Mouse (Mus musculus) c-Kit-positive CD71-positive TER-119-negative erythroid progenitor cells, embryonic 14.5 days (primary cell): ENCODE data around the gene Prrt2.

Source experiments
- DNase-seq: peaks from one replicate; pipeline ENCODE4 v3.0.0-alpha.2; 2013; ENCODE audit warnings: low read depth

Prrt2 gene

GRCm38 (mm10) chr7:127020901-127021562, at the start of gene Prrt2, which contains the start of gene Gm42742:
Prrt2 (minus strand) TSS chr7:127021211.
Gm42742 (minus strand) TSS chr7:127021097.
- DNase-seq: no peak

GRCm38 (mm10) chr7:127066317-127066716, 45.3 kb upstream of the Prrt2 start:
- DNase-seq: no peak

DNA sequence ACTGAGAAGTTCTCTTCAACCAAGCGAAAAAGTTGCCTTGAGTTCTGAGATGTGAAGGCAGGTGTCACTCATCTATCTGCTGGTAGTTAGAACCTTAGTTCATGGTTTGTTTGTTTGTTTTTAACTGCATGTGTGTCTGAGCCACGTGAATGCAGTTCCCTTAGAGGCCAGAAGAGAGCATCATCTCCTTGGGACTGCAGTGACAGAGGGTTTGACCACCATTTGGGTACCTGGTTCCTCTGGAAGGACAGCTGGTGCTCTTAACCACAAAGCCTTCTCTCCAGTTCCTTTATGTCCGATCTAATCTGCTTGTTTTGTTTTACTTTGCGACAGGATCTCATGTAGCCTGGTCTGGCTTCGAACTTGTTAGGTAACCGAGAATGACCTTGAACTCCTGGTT, 44.5 kb upstream of the Prrt2 start:
- no peak for DNase-seq

DNA sequence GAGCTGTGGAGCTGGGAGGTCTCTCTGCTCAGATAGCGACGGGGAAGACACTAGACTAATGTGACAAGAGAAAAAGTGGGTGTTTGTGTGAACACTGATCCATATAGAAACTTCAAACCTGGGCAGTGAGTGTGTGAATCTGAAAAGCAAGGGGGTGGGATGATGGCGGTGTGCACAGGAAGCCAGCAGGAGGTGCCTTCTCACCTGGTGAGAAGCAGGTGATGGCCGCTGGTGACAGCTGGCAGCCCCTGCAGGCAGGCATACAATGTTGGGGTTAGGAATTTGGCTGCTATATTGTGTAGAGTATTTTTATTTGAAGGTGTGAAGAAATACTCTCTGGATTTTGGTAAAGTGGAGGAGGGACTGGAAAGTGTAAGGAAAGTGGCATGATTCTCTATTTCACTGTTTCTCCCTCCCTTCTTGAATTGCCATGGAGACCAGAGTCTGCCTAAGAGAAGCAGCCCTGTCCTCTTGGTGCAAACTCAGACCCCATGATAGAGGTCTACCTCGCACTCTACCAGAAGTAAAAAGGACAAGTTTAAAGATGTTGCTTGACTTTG, 34.1 kb upstream of the Prrt2 start:
- no peak for DNase-seq

DNA sequence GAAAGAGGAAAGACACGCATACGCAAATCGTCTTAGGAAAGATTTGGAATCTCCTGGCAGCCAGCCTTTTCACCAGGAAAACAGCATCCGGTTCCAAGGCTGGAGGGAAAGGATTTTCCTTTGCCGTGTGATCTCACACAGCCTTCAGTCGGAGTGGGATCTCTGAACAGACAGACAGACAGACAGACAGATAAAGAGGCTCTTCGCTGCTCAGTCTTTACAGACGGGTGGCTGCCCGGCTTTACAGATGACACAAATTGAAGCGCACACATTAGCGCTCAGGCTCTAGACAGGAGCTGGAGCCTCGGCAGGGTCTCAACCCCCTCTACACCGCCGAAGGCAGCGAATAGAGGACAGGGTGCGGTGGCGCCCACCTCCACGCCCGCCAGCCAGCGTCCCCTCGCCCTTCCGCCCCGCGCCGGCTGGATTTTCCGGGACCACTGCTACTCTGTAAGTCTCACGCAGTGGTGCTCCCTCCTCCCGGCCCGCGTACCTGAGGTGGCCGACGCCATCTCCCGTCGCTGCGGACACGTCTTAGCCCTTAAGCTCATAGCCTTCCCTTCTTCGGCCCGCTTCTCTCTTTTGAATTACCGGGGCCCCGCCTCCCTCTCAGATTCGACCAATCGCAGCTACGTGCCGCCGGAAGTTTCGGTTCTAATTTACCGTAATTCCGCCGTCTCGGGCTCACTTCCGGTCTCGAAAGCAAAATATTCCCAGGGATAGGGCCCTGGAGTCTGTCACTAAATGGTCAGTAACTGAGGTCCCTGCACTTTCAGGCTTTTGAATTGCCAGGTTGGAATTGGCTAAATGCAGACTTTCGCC, 21.1 kb upstream of the Prrt2 start, which contains the start of gene Kif22:
TSS of gene Kif22 (minus strand) at position 621 of the 822 bp plus-strand sequence.
- DNase-seq: peak; percentile 87

- no peak for DNase-seq
Measured at GRCm38 (mm10) chr7:127031244-127031643, 10.2 kb upstream of the Prrt2 start.

DNA sequence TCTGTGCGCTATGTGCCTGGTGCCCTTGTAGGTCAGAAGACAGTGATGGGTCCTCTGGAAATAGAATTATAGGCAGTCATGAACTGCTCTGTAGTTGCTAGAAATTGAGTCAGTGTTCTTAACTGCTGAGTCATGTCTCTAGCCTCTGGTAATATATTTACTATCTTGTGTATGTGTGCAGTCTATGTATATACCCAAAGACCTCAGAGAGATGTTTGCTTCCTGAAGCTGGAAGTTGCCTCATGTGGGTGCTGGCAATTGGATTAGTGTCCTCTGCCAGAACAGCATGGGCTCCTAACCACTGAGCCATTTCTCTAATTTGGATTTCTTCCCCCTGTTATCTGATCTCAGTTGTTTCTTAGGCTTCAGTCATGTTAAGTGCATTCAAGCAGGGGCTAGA, 9.2 kb upstream of the Prrt2 start:
- no peak for DNase-seq

DNA sequence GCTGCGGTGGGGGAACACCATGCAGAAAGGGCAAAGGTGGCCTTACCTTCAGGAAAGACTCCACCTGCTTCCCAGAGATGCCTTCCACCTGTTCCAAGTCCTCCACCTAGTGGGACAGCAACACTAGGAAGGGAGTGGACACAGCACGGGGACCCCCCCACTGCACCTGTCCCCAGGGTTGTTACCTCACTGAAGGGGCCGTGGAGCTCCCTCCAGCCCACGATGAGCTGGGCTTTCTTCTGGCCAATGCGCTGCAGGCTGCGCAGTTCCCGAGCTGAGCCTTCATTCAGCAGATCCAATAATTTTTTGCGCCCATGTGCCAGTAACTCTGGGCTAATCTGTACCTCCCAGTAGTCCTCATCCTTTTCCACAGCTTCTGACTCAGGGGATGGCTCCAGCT, 6.9 kb upstream of the Prrt2 start:
- DNase-seq: no peak

DNA sequence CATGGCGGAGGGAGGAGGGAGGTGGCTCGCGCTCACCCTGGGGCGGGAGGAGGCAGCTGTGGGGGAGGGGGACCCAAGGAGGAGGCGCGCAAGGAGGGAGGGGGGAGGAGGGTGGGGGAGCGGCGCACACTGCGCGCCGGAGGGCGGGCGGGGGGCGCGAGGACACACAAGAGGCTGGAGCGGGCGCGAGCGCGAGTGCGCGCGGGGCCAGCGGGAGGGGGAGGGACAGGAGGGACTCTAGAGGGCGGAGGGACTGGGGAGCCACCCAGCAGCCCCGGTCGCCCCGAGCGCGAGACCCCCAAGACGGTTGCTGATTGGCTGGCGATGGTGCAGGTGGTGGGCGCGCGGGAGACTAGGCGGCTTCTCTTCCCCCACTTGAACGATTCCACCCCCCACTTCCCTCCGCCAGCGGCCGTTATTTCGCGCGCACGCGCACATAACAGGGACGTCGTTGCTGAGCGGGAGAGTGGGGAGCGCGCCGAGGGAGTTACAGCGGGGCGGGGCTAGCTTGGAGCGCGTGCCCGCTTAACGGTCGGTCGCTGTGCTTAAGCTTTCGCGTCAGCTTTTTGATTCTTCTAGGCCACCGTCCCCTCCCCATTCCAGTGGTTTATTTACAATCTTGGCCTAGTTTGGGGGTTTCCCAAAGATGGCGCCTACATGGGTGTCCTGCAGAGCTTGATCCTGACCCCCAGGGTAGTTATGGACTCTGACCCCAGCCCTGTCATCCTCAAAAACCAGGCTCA, 6.1 kb upstream of the Prrt2 start, which contains the start of gene Maz:
TSS of gene Maz (minus strand) at position 54 of the 743 bp plus-strand sequence.
- peak; percentile 98 for DNase-seq

- peak; percentile 65 for DNase-seq
Measured at GRCm38 (mm10) chr7:127026616-127026983, 5.6 kb upstream of the Prrt2 start.

- DNase-seq: no peak
Measured at GRCm38 (mm10) chr7:127026161-127026600, 5.2 kb upstream of the Prrt2 start.

GRCm38 (mm10) chr7:127025556-127026160, 4.6 kb upstream of the Prrt2 start:
- no peak for DNase-seq

DNA sequence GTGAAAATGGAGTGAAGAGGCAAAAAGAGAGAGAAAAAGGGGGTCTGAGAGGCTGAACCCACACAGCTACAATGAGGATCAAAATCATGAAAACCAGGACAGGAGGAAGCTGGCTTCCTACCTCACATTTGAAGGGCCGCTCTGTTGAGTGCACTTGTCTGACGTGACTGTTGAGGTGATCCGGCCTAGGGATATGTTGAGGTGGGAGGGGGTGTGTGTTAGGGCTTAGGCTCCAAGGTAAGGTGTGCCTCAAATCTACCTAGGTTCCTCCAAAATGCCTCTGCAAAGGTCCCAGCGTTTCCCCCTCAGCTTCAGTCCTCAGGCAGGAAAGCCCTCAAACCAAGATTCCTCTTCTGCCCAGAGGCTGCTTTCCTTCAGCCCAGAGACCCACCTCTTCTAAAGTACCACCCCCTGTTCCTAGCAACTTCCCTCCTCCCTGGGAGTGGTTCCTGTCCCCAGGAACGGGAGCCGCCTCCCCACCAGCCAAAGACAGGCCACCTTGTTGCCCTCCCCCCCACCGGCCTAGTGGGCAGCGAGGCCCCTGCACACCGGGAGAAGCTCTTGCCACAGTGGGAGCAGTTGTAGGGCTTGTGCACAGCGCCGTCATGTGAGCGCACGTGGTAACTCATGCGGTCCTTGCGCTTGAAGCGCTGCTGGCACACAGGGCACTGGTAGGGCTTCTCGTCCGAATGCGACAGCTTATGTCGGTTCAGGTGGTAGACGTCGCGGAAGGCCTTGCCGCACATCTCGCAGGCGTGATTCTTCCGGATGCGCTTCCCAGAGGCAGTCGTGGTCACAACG, 3.9 kb upstream of the Prrt2 start:
- DNase-seq: peak; percentile 66

- no peak for DNase-seq
Measured at GRCm38 (mm10) chr7:127023896-127024690, 3.1 kb upstream of the Prrt2 start.

- no peak for DNase-seq
Measured at GRCm38 (mm10) chr7:127023272-127023691, 2.3 kb upstream of the Prrt2 start.

GRCm38 (mm10) chr7:127022528-127023271, 1.7 kb upstream of the Prrt2 start:
- no peak for DNase-seq

DNA sequence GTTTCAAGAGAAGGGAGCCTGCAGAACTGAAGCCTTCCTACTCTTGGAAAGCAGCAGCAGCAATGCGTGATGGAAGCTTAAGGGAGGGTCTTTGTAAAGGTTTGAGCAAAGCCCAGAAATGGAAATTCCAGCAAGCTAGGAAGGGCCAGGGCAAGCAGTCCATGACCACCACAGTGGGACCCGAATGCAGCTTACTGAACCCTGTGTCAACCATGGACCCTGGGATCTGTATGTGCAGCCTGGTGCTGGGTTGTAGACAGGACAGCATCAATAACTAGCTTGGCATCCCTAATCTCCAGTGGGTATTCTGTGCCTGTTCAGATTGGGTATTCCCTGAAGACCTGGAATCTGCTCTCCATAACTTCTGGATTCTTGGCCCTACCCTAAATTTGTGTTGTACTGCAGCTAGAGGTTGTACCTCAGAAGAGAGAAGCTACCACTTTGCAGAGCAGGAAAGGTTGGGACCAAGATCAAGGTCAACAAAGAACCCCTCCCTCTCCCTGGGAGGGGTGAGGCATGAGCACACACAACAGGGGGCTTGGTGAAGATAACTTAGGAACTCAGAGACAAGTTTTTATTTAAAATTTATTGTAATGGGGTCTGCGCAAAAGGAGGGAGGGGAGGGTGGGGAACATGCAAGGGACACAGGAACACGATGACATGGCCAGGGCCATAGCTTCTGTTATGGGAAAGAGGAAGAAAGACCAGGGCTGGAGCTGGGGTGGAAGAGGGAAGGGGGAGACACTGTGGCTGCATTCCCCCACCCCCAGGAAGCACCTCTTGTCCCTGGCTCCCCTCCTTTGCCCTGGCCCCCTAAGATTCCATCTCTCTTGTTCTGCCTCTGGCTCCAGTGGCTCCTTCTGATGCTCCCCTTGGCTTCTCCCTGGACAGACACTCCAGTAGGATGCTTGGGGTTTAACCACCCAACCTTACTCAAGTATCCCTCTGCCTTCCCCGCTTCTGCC, 834 bp upstream of the Prrt2 start:
- no peak for DNase-seq

DNA sequence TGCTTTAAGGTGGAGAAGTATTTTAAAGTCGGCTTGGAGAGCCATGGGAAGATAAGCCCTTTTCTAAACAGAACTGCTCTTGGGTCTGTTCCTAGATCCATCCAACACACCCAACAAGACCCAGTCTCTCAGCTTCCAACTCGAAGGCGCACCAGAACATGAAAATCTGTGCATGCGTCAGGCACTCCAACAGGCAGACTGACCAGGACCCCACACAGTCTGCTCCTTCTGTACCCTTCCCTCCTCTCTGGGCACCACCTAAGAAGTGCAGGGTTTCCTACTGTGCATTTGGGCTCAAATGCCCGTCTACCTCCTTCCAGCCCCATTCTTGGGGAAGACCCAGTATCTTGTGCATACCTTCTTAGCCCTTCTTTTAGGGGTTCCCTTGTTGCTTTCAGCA, 520 bp downstream of the Prrt2 start:
- no peak for DNase-seq
